Mouse (Mus musculus): ENCODE results near the gene Tex47.
A peak's percentile ranks its signal among the peaks of the same experiment; 100 is the strongest.

Gene Tex47

GRCm38 (mm10) chr5:7303819-7304218 is at the start of gene Tex47:
Tex47 (plus strand) TSS chr5:7304119.
- no peak for DNase-seq

GRCm38 (mm10) chr5:7276659-7277455 is 27.1 kb upstream of the Tex47 start:
- no peak for DNase-seq

GRCm38 (mm10) chr5:7284336-7284735 is 19.6 kb upstream of the Tex47 start:
- no peak for DNase-seq

GRCm38 (mm10) chr5:7302969-7303368 is 950 bp upstream of the Tex47 start:
- no peak for DNase-seq

GRCm38 (mm10) chr5:7325594-7325993 is 21.7 kb downstream of the Tex47 start:
- DNase-seq = no peak

- peak; percentile 82 for DNase-seq
Measured at GRCm38 (mm10) chr5:7344145-7345010, 40.5 kb downstream of the Tex47 start, which contains the start of gene Zfp804b. Zfp804b (minus strand) TSS chr5:7344756.

GRCm38 (mm10) chr5:7345011-7345389 is 41.1 kb downstream of the Tex47 start:
- no peak for DNase-seq

Data from heart, adult 11 months (tissue).